26 mouse cellular contexts compared by ENCODE assay signal in the genomic region with DNA sequence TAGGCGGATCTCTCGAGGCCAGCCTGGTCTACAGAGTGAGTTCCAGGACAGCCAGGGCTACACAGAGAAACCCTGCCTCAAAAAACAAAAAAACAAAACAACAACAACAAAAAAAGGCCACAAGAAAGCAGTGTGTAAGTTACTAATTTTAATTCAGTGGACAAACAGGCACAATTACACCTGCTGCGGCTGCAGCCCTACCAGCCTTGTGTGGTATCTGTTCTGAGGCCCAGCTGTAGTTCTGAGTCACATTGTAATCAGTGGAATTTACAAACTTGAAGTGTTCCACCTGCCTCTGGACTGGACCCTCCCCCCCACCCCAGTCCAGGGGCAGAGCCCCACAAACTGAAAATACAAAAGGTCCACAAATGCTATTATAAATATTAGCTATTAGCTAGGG.
"Had no signal": no experiment of that assay in that cellular context is flagged by ENCODE, and none has a peak within 500 bp of the region (broad histone marks: within the 10 kb centered on the region; RNA-seq: fewer than 3 reads in every experiment).

No protein-coding gene starts in this region.

- H3K27ac ChIP-seq: heart, adult 2 months; heart, embryonic 13.5 days; heart, embryonic 15.5 days; hindbrain, embryonic 13.5 days; hindbrain, embryonic 15.5 days; hindbrain, postnatal 0 days; kidney, embryonic 15.5 days; kidney, postnatal 0 days; limb, embryonic 10.5 days; limb, embryonic 12.5 days had no signal

- H3K36me3 ChIP-seq: hindbrain, embryonic 15.5 days had no signal

- H3K9me3 ChIP-seq: heart, embryonic 13.5 days; heart, embryonic 15.5 days; hindbrain, embryonic 13.5 days; hindbrain, embryonic 15.5 days; kidney, embryonic 15.5 days; limb, embryonic 10.5 days; limb, embryonic 12.5 days had no signal

- H3K27me3 ChIP-seq: heart, embryonic 13.5 days; heart, embryonic 15.5 days; kidney, embryonic 15.5 days; limb, embryonic 12.5 days had no signal

- H3K4me2 ChIP-seq: heart, embryonic 11.5 days; heart, embryonic 13.5 days; heart, embryonic 15.5 days; hindbrain, embryonic 13.5 days; hindbrain, embryonic 15.5 days; kidney, embryonic 15.5 days; limb, embryonic 12.5 days; liver, embryonic 11.5 days had no signal

- ATAC-seq: hindbrain, postnatal 0 days; intestine, embryonic 16.5 days had no signal

- DNase-seq: gastrocnemius, postnatal 14 days; gastrocnemius, postnatal 36 days; heart, adult 11 months; heart, adult 2 months; heart, postnatal 14 days; heart, postnatal 36 days; kidney, adult 11 months; kidney, adult 2 months; kidney, adult 9 months; kidney, postnatal 14 days; kidney, postnatal 36 days; layer of hippocampus, adult 9-11 months; layer of hippocampus, postnatal 36 days; liver had no signal

- H3K9ac ChIP-seq: heart, embryonic 13.5 days; heart, embryonic 15.5 days; hindbrain, embryonic 13.5 days; hindbrain, embryonic 15.5 days; kidney, embryonic 15.5 days; limb, embryonic 12.5 days had no signal

- H3K4me3 ChIP-seq: heart, adult 2 months; heart, embryonic 13.5 days; heart, embryonic 15.5 days; hindbrain, embryonic 13.5 days; hindbrain, embryonic 15.5 days; kidney, embryonic 15.5 days; limb, embryonic 10.5 days; limb, embryonic 12.5 days had no signal
